Mouse (Mus musculus) limb, embryonic 13.5 days (tissue): ENCODE measurements around the gene Nop9. TPM values are rescaled to one million over a fixed set of nuclear protein-coding genes. Genes with fewer than 3 reads are reported as not detected.

Experiments used
- ATAC-seq: fragments of 200-750 bp; cut with Nextera tagmentation; 2 replicates; pipeline ENCODE4 v1.8.0; 2017; ENCODE audit warnings: low read depth, moderate number of reproducible peaks, moderate TSS enrichment; ENCODE audit not compliant: low FRiP score
- H3K27ac ChIP-seq: fragments of 300-500 bp; sonication (generic); 2 replicates; pipeline ENCODE4 v1.5.1; 2015; ENCODE audit warnings: inconsistent platforms, mild to moderate bottlenecking, moderate library complexity
- H3K27me3 ChIP-seq: fragments of 300-500 bp; sonication (generic); 2 replicates; pipeline ENCODE4 v1.6.1; 2015; ENCODE audit warnings: mild to moderate bottlenecking, inconsistent platforms
- H3K36me3 ChIP-seq: fragments of 300-500 bp; sonication (generic); 2 replicates; pipeline ENCODE4 v1.6.1; 2015; ENCODE audit warnings: inconsistent platforms, mild to moderate bottlenecking, moderate library complexity
- H3K4me1 ChIP-seq: fragments of 300-500 bp; sonication (generic); 2 replicates; pipeline ENCODE4 v1.6.1; 2015; ENCODE audit warnings: inconsistent platforms
- H3K4me2 ChIP-seq: fragments of 300-500 bp; sonication (generic); replicated peaks from 2 replicates; pipeline ENCODE4 v1.6.1; 2015; ENCODE audit warnings: inconsistent platforms, mild to moderate bottlenecking, moderate library complexity
- H3K4me3 ChIP-seq: fragments of 300-500 bp; sonication (generic); 2 replicates; pipeline ENCODE4 v1.5.1; 2015; ENCODE audit warnings: moderate library complexity, mild to moderate bottlenecking, inconsistent platforms
- H3K9ac ChIP-seq: fragments of 300-500 bp; sonication (generic); 2 replicates; pipeline ENCODE4 v1.6.1; 2015; ENCODE audit warnings: mild to moderate bottlenecking, inconsistent platforms
- H3K9me3 ChIP-seq: fragments of 300-500 bp; sonication (generic); 2 replicates; pipeline ENCODE4 v1.6.1; 2016; ENCODE audit warnings: inconsistent platforms
- WGBS: fragments of 180-500 bp; shearing (Covaris S2); methylation state at CpG from one replicate; pipeline ENCODE4 v1.1.7; 2015; 5-methylcytosine and 5-hydroxymethylcytosine counted together
- polyA plus RNA-seq: library from polyadenylated mRNA; unstranded; fragments of >200 nt; fragmentation: Nextera tagmentation; extraction: Ambion mirVana; gene quantifications from 2 replicates; pipeline ENCODE4 v1.2.1, GENCODE M21; 2015

Nop9 gene
- polyA plus RNA-seq, 1 experiment from 2014 or later: 41.8 TPM

DNA sequence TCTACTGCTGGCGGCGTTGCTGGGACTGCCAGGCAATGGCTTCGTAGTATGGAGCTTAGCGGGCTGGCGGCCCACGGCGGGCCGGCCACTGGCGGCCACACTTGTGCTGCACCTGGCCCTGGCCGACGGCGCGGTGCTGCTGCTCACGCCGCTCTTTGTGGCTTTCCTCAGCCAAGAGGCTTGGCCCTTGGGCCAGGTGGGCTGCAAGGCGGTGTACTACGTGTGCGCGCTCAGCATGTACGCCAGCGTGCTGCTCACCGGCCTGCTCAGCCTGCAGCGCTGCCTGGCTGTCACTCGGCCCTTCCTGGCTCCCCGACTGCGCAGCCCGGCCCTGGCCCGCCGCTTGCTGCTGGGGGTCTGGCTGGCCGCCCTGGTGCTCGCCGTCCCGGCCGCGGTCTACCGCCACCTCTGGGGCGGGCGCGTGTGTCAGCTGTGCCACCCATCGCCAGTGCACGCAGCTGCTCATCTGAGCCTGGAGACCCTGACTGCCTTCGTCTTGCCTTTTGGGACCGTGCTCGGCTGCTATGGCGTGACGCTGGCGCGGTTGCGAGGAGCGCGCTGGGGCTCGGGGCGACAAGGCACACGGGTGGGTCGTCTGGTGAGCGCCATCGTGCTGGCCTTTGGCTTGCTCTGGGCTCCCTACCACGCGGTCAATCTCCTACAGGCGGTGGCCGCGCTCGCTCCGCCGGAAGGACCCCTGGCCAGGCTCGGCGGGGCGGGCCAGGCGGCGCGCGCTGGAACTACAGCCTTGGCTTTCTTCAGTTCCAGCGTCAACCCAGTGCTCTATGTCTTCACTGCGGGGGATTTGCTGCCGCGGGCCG lies 16.7 kb downstream of the Nop9 start:
- H3K4me2 ChIP-seq: peak overlapping the region; percentile 96
- peak; percentile 81 for ATAC-seq
- no peaks in the 10 kb centered on the region for H3K36me3 ChIP-seq
- peak overlapping the region; percentile 57 for H3K4me3 ChIP-seq
- H3K9me3 ChIP-seq: no peaks in the 10 kb centered on the region
- WGBS: under 1% methylated on average over 77 of the region's 77 CpGs
- H3K9ac ChIP-seq: peak overlapping the region; percentile 85
- peaks cover 58% of the 10 kb centered on the region for H3K27me3 ChIP-seq
- H3K4me1 ChIP-seq: peaks cover 16% of the 10 kb centered on the region
- peak overlapping the region; percentile 44 for H3K27ac ChIP-seq

DNA sequence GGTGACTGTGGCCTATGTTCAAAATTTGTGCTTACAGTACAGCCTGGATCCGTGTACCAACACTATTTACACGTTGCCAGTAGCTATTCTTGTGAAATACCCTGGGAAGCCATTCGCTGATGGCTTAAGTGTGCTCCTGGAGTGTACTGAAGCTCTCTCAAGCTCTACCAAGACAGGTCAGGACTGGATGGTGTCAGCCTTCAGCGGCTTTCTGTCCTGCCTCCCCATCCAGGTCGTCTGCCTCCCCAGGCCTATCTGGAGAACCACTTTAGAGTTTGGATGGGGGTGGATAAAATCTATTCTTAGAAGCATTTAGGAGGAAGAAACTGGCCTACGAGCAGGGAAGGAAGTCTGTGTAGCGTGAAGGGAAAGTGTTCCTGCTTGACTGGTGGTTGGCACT lies 17.7 kb downstream of the Nop9 start:
- no peak overlapping the region for H3K4me3 ChIP-seq
- no peak for ATAC-seq
- H3K9ac ChIP-seq: peak overlapping the region; percentile 85; the same call in 1 of the 2 replicates
- peaks cover 24% of the 10 kb centered on the region for H3K4me1 ChIP-seq
- peak overlapping the region; percentile 96 for H3K4me2 ChIP-seq
- WGBS: 65% methylated on average over 7 of the region's 7 CpGs
- no peak overlapping the region for H3K27ac ChIP-seq
- H3K9me3 ChIP-seq: no peaks in the 10 kb centered on the region
- H3K36me3 ChIP-seq: no peaks in the 10 kb centered on the region
- peaks cover 67% of the 10 kb centered on the region for H3K27me3 ChIP-seq

DNA sequence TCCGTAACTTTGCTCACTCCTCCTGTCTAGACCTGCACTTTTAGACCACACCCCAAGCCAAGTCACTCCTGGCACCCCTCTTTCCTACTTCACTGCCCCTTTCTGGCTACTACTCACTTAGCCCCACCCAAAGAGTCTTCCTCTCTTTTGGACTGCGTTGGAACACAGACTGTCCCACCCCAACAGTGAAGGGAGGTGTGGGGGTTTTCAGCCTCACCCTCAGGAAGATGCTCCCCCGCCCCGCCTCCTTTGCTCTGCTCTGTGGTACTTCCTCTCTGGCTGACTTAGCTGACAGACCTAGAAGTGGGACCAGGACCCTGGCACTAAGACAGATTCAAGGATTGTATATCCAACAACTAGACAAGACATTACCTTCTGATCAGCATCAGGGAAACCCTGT lies 20.2 kb downstream of the Nop9 start, which contains the start of gene Ltb4r1:
Ltb4r1 (plus strand) TSS at position 267 of the 400 bp plus-strand sequence.
- Histone ChIP-seq H3K4me1 (peaks cover 22% of the 10 kb centered on the region), H3K36me3 (no peaks in the 10 kb centered on the region), H3K4me3 (no peak within 1 kb of the TSS), H3K4me2 (no peak within 1 kb of the TSS), H3K9me3 (no peaks in the 10 kb centered on the region), H3K9ac (no peak within 1 kb of the TSS), H3K27me3 (peaks cover 85% of the 10 kb centered on the region), H3K27ac (no peak within 1 kb of the TSS)
- WGBS: 68% methylated on average over 4 of the region's 4 CpGs
- ATAC-seq: no peak

GRCm38 (mm10) chr14:55767519-55768414 lies 22.3 kb downstream of the Nop9 start:
- 0 out of 2 replicates have a peak, but pooled peaks cover 3% of the 10 kb centered on the region for H3K36me3 ChIP-seq
- H3K27me3 ChIP-seq: peaks cover 70% of the 10 kb centered on the region
- peak overlapping the region; percentile 72 for H3K4me2 ChIP-seq
- no peak overlapping the region for H3K27ac ChIP-seq
- H3K9me3 ChIP-seq: no peaks in the 10 kb centered on the region
- peak overlapping the region; percentile 66 for H3K9ac ChIP-seq
- ATAC-seq: peak; percentile 42; the same call in 1 of the 2 replicates
- WGBS: 11% methylated on average over 52 of the region's 52 CpGs
- peaks cover 12% of the 10 kb centered on the region; the same call in 1 of the 2 replicates for H3K4me1 ChIP-seq
- H3K4me3 ChIP-seq: peak overlapping the region; percentile 43

GRCm38 (mm10) chr14:55768555-55768954 lies 23.1 kb downstream of the Nop9 start:
- Histone ChIP-seq H3K9ac (no peak overlapping the region), H3K9me3 (no peaks in the 10 kb centered on the region), H3K4me2 (no peak overlapping the region), H3K36me3 (0 out of 2 replicates have a peak, but pooled peaks cover 3% of the 10 kb centered on the region), H3K27me3 (peaks cover 62% of the 10 kb centered on the region), H3K27ac (no peak overlapping the region), H3K4me3 (no peak overlapping the region), H3K4me1 (peaks cover 10% of the 10 kb centered on the region; the same call in 1 of the 2 replicates)
- WGBS: 86% methylated on average over 6 of the region's 6 CpGs
- no peak for ATAC-seq

DNA sequence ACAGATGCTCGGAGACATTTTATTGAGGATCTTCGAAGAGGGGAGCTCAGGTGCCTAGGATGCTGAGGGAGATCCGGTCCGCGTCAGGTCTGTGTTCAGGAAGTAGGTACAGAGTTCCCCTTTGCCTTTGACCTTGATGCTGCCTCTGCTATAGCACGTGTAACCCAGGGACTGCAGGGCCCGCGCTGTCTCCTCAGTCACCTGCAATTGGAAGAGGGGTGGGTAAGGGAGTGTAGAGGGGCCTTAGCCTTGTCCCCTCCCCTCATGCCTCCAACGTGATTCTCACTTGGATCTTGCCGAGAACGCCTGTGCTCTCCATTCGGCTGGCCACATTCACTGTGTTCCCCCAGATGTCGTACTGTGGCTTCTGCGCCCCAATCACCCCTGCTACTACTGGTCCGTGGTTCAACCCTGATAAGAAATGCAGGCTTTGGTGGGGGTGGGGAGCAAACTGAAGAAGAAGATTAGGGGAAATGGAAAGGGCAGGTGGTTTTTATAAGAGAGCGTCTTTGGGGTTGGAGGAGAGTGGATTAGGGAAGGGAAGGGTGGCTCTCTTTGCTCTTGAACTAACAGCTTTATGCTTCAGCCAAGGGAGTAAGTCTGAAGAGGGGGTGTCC lies 23.7 kb downstream of the Nop9 start:
- Histone ChIP-seq H3K9me3 (no peaks in the 10 kb centered on the region), H3K4me2 (no peak overlapping the region), H3K9ac (no peak overlapping the region), H3K27me3 (peaks cover 57% of the 10 kb centered on the region), H3K36me3 (peaks cover 3% of the 10 kb centered on the region; the same call in 1 of the 2 replicates), H3K27ac (no peak overlapping the region), H3K4me1 (peaks cover 10% of the 10 kb centered on the region; the same call in 1 of the 2 replicates), H3K4me3 (no peak overlapping the region)
- no peak for ATAC-seq
- WGBS: 78% methylated on average over 16 of the region's 16 CpGs

GRCm38 (mm10) chr14:55776711-55777110 lies 31.2 kb downstream of the Nop9 start:
- Histone ChIP-seq H3K4me2 (no peak overlapping the region), H3K27ac (no peak overlapping the region), H3K27me3 (0 out of 2 replicates have a peak, but pooled peaks cover 3% of the 10 kb centered on the region), H3K9ac (no peak overlapping the region), H3K36me3 (peaks cover 24% of the 10 kb centered on the region), H3K9me3 (no peaks in the 10 kb centered on the region), H3K4me1 (peaks cover 4% of the 10 kb centered on the region), H3K4me3 (no peak overlapping the region)
- WGBS: 75% methylated on average over 7 of the region's 7 CpGs
- ATAC-seq: no peak

DNA sequence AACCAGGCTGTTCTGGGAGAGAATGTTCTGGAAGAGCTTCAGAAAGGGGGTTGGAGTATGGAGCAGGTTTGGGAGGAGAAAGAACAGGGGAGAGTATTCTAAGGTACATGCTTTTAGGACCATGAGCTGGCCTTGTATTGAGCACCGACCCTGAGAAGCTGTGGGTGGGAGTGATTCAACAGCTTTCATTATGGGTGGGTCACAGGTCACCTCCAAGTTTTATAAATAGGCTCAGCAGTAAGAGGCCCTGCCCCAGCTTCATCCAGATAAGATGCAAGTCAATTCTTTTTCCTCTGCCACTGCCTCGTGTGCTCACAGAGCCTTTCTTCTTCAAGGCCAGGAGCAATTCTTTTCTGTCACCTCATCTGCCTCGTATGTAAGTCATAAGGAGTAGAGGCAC lies 31.7 kb downstream of the Nop9 start:
- Histone ChIP-seq H3K36me3 (peaks cover 24% of the 10 kb centered on the region), H3K4me1 (peaks cover 9% of the 10 kb centered on the region), H3K4me2 (no peak overlapping the region), H3K9me3 (no peaks in the 10 kb centered on the region), H3K9ac (no peak overlapping the region), H3K27ac (no peak overlapping the region), H3K4me3 (no peak overlapping the region), H3K27me3 (0 out of 2 replicates have a peak, but pooled peaks cover 7% of the 10 kb centered on the region)
- no peak for ATAC-seq
- WGBS: 41% methylated on average over 3 of the region's 3 CpGs

GRCm38 (mm10) chr14:55777806-55778205 lies 32.3 kb downstream of the Nop9 start:
- Histone ChIP-seq H3K36me3 (peaks cover 24% of the 10 kb centered on the region), H3K27me3 (0 out of 2 replicates have a peak, but pooled peaks cover 7% of the 10 kb centered on the region), H3K4me1 (peaks cover 15% of the 10 kb centered on the region), H3K4me3 (no peak overlapping the region), H3K27ac (no peak overlapping the region), H3K4me2 (no peak overlapping the region), H3K9ac (no peak overlapping the region), H3K9me3 (no peaks in the 10 kb centered on the region)
- WGBS: 94% methylated on average over 11 of the region's 11 CpGs
- ATAC-seq: no peak

GRCm38 (mm10) chr14:55778686-55779085 lies 33.2 kb downstream of the Nop9 start:
- H3K27me3 ChIP-seq: 0 out of 2 replicates have a peak, but pooled peaks cover 7% of the 10 kb centered on the region
- ATAC-seq: no peak
- no peak overlapping the region for H3K9ac ChIP-seq
- no peak overlapping the region for H3K4me2 ChIP-seq
- no peaks in the 10 kb centered on the region for H3K9me3 ChIP-seq
- WGBS: 91% methylated on average over 15 of the region's 15 CpGs
- H3K4me3 ChIP-seq: no peak overlapping the region
- peaks cover 24% of the 10 kb centered on the region for H3K36me3 ChIP-seq
- no peak overlapping the region for H3K27ac ChIP-seq
- H3K4me1 ChIP-seq: peaks cover 18% of the 10 kb centered on the region

GRCm38 (mm10) chr14:55779656-55780055 lies 34.2 kb downstream of the Nop9 start:
- H3K9me3 ChIP-seq: no peaks in the 10 kb centered on the region
- H3K4me2 ChIP-seq: no peak overlapping the region
- WGBS: 69% methylated on average over 16 of the region's 16 CpGs
- ATAC-seq: no peak
- H3K36me3 ChIP-seq: peaks cover 24% of the 10 kb centered on the region
- H3K27me3 ChIP-seq: peaks cover 15% of the 10 kb centered on the region
- no peak overlapping the region for H3K27ac ChIP-seq
- no peak overlapping the region for H3K9ac ChIP-seq
- peaks cover 22% of the 10 kb centered on the region for H3K4me1 ChIP-seq
- no peak overlapping the region for H3K4me3 ChIP-seq
